Mouse (Mus musculus) CH12.LX (cell line): Measurements from ENCODE around the gene Egfl7.

Source experiments
- CHD1 ChIP-seq: IDR thresholded peaks from 2 replicates; pipeline ENCODE4 v1.6.1; 2012; ENCODE audit warnings: low read depth, low read length, improper control_type of control experiment, inconsistent platforms
- CTCF ChIP-seq, 2 experiments: IDR thresholded peaks in 1 of 2; conservative IDR thresholded peaks in 1 of 2; 2 replicates each; pipeline ENCODE4 v1.5.1; 2011 to 2012; ENCODE audit warnings: low read depth in 2 of 2, low read length in 2 of 2, improper control_type of control experiment in 1 of 2, inconsistent platforms in 1 of 2, mild to moderate bottlenecking in 1 of 2, moderate library complexity in 1 of 2
- E2F4 ChIP-seq: IDR thresholded peaks from 2 replicates; pipeline ENCODE4 v1.6.1; 2011; ENCODE audit warnings: low read depth, low read length, improper control_type of control experiment; ENCODE audit not compliant: insufficient replicate concordance
- EP300 ChIP-seq: IDR thresholded peaks from 2 replicates; pipeline ENCODE4 v1.6.1; 2011; ENCODE audit warnings: low read length, improper control_type of control experiment
- MXI1 ChIP-seq: IDR thresholded peaks from 2 replicates; pipeline ENCODE4 v1.6.1; 2011; ENCODE audit warnings: mild to moderate bottlenecking, low read depth, low read length, improper control_type of control experiment
- MYC ChIP-seq: IDR thresholded peaks from 2 replicates; pipeline ENCODE4 v1.6.1; 2011; ENCODE audit warnings: low read depth, mild to moderate bottlenecking, improper control_type of control experiment, low read length
- NELFE ChIP-seq: IDR thresholded peaks from 2 replicates; pipeline ENCODE4 v1.6.1; 2011; ENCODE audit warnings: low read depth, low read length, improper control_type of control experiment
- NRF1 ChIP-seq: IDR thresholded peaks from 2 replicates; pipeline ENCODE4 v1.6.1; 2014; ENCODE audit warnings: low read depth, mild to moderate bottlenecking, inconsistent platforms, low read length, improper control_type of control experiment, moderate library complexity
- POLR2A ChIP-seq: IDR thresholded peaks from 2 replicates; pipeline ENCODE4 v1.6.1; 2011; ENCODE audit warnings: low read depth, mild to moderate bottlenecking, improper control_type of control experiment, low read length
- POLR2AphosphoS2 ChIP-seq: IDR thresholded peaks from 2 replicates; pipeline ENCODE4 v1.6.1; 2011; ENCODE audit warnings: low read depth, low read length, improper control_type of control experiment
- SMC3 ChIP-seq: IDR thresholded peaks from 2 replicates; pipeline ENCODE4 v1.6.1; 2011; ENCODE audit warnings: low read depth, low read length, improper control_type of control experiment
- USF1 ChIP-seq: IDR thresholded peaks from 2 replicates; pipeline ENCODE4 v1.6.1; 2014; ENCODE audit warnings: low read depth, mild to moderate bottlenecking, inconsistent platforms, low read length, improper control_type of control experiment
- ZNF384 ChIP-seq: IDR thresholded peaks from 2 replicates; pipeline ENCODE4 v1.6.1; 2012; ENCODE audit warnings: low read depth, low read length, improper control_type of control experiment, inconsistent platforms

DNA sequence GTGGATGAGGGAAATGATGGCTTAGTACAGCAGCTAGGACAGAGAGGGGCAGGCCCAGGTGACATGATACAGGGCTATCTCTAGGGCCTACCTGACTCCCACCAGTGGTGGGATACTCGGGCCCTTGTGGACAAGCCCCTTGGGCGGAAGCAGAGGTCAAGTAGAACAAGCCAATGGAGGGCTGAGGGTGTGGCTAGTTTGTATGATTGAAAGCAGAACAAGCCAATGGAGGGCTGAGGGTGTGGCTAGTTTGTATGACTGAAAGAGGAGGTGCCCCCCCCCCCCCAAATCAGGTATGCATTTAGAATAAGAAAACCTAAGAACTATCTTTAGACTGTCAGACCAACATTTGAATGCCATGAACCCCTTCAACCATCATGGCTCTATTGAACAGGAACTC, 2.4 kb downstream of the Egfl7 start:
- no peak for TF ChIP-seq ZNF384
- TF ChIP-seq MXI1: no peak
- TF ChIP-seq POLR2AphosphoS2: no peak
- no peak for TF ChIP-seq CTCF (conservative IDR thresholded peaks at IDR 0.05 in 1 of 2, IDR thresholded peaks at IDR 0.05 in 1 of 2; ENCODE audit: low read depth in 2 of 2, low read length in 2 of 2)
- TF ChIP-seq POLR2A: peak; percentile 52; the same call in 1 of the 2 replicates
- TF ChIP-seq NELFE: no peak
- TF ChIP-seq MYC: no peak
- TF ChIP-seq USF1: no peak
- no peak for TF ChIP-seq CHD1
- TF ChIP-seq E2F4: no peak
- TF ChIP-seq NRF1: no peak
- TF ChIP-seq SMC3: no peak
- no peak for TF ChIP-seq EP300
